Mouse (Mus musculus) liver, embryonic 13.5 days (tissue): Measurements from ENCODE around the gene Fam131c. TPM values are rescaled to one million over a fixed set of nuclear protein-coding genes. Genes with fewer than 3 reads are reported as not detected.
A peak's percentile ranks its signal among the peaks of the same experiment; 100 is the strongest.

Experiments used
- ATAC-seq: fragments of 200-750 bp; cut with Nextera tagmentation; 2 replicates; pipeline ENCODE4 v1.8.0; 2017; ENCODE audit warnings: low read depth, mild to moderate bottlenecking, moderate number of reproducible peaks, moderate library complexity
- DNase-seq: peaks from one replicate; pipeline ENCODE4 v3.0.0; 2022
- H3K27ac ChIP-seq: fragments of 300-500 bp; sonication (generic); 2 replicates; pipeline ENCODE4 v1.5.1; 2015; ENCODE audit warnings: moderate library complexity, mild to moderate bottlenecking, inconsistent platforms
- H3K27me3 ChIP-seq: fragments of 300-500 bp; sonication (generic); 2 replicates; pipeline ENCODE4 v1.6.1; 2015; ENCODE audit warnings: mild to moderate bottlenecking, inconsistent platforms
- H3K36me3 ChIP-seq: fragments of 300-500 bp; sonication (generic); 2 replicates; pipeline ENCODE4 v1.6.1; 2015; ENCODE audit warnings: mild to moderate bottlenecking, inconsistent platforms
- H3K4me1 ChIP-seq: fragments of 300-500 bp; sonication (generic); replicated peaks from 2 replicates; pipeline ENCODE4 v1.6.1; 2015; ENCODE audit warnings: inconsistent platforms
- H3K4me2 ChIP-seq: fragments of 300-500 bp; sonication (generic); 2 replicates; pipeline ENCODE4 v1.6.1; 2015; ENCODE audit warnings: inconsistent platforms, mild to moderate bottlenecking, moderate library complexity
- H3K4me3 ChIP-seq: fragments of 300-500 bp; sonication (generic); replicated peaks from 2 replicates; pipeline ENCODE4 v1.5.1; 2015; ENCODE audit warnings: mild to moderate bottlenecking, inconsistent platforms
- H3K9ac ChIP-seq: fragments of 300-500 bp; sonication (generic); 2 replicates; pipeline ENCODE4 v1.6.1; 2015; ENCODE audit warnings: mild to moderate bottlenecking, inconsistent platforms
- H3K9me3 ChIP-seq: fragments of 300-500 bp; sonication (generic); replicated peaks from 2 replicates; pipeline ENCODE4 v1.6.1; 2016; ENCODE audit warnings: inconsistent platforms
- WGBS: fragments of 180-500 bp; shearing (Covaris S2); methylation state at CpG from one replicate; pipeline ENCODE4 v1.1.7; 2015; ENCODE audit not compliant: insufficient replicate concordance; 5-methylcytosine and 5-hydroxymethylcytosine counted together
- polyA plus RNA-seq: library from polyadenylated mRNA; unstranded; fragments of >200 nt; fragmentation: Nextera tagmentation; extraction: Ambion mirVana; gene quantifications from 2 replicates; pipeline ENCODE4 v1.2.1, GENCODE M21; 2015

Gene Fam131c
- polyA plus RNA-seq: 0.09 TPM in 1 of 2 replicates, not detected in the other

- DNase-seq (no peak), ATAC-seq (no peak)
- no peaks in the 10 kb centered on the region for H3K9me3 ChIP-seq
- peaks cover 71% of the 10 kb centered on the region for H3K27me3 ChIP-seq
- peak within 1 kb of the TSS; percentile 70 for H3K4me2 ChIP-seq
- no peak within 1 kb of the TSS for H3K9ac ChIP-seq
- 2% methylated on average over 54 of the region's 71 CpGs for WGBS
- peaks cover 7% of the 10 kb centered on the region for H3K4me1 ChIP-seq
- peak within 1 kb of the TSS; percentile 49 for H3K4me3 ChIP-seq
- no peak within 1 kb of the TSS for H3K27ac ChIP-seq
- H3K36me3 ChIP-seq: no peaks in the 10 kb centered on the region
Measured at GRCm38 (mm10) chr4:141367997-141368791, at the start of gene Fam131c. Gene Fam131c, plus strand, starts transcription at chr4:141368220.

GRCm38 (mm10) chr4:141322526-141322925 is 45.5 kb upstream of the Fam131c start:
- WGBS: 40% methylated on average over 11 of the region's 11 CpGs
- Histone ChIP-seq H3K4me3 (no peak overlapping the region), H3K4me1 (peaks cover 7% of the 10 kb centered on the region; the same call in 1 of the 2 replicates), H3K9me3 (no peaks in the 10 kb centered on the region), H3K36me3 (peaks cover 40% of the 10 kb centered on the region), H3K4me2 (no peak overlapping the region), H3K27ac (no peak overlapping the region), H3K9ac (no peak overlapping the region), H3K27me3 (no peaks in the 10 kb centered on the region)
- DNase-seq (no peak), ATAC-seq (peak; percentile 18; the same call in 1 of the 2 replicates)

GRCm38 (mm10) chr4:141324771-141325191 is 43.2 kb upstream of the Fam131c start:
- H3K27me3 ChIP-seq: no peaks in the 10 kb centered on the region
- H3K4me1 ChIP-seq: peaks cover 7% of the 10 kb centered on the region; the same call in 1 of the 2 replicates
- ATAC-seq (no peak), DNase-seq (no peak)
- H3K9me3 ChIP-seq: no peaks in the 10 kb centered on the region
- WGBS: 67% methylated on average over 6 of the region's 6 CpGs
- peaks cover 34% of the 10 kb centered on the region for H3K36me3 ChIP-seq
- H3K4me2 ChIP-seq: no peak overlapping the region
- no peak overlapping the region for H3K9ac ChIP-seq
- H3K27ac ChIP-seq: no peak overlapping the region
- no peak overlapping the region for H3K4me3 ChIP-seq

GRCm38 (mm10) chr4:141325636-141326035 is 42.4 kb upstream of the Fam131c start:
- H3K4me3 ChIP-seq: no peak overlapping the region
- no peak overlapping the region for H3K4me2 ChIP-seq
- 18% methylated on average over 15 of the region's 15 CpGs for WGBS
- no peak overlapping the region for H3K27ac ChIP-seq
- peaks cover 34% of the 10 kb centered on the region for H3K36me3 ChIP-seq
- DNase-seq (no peak), ATAC-seq (no peak)
- H3K9ac ChIP-seq: no peak overlapping the region
- no peaks in the 10 kb centered on the region for H3K27me3 ChIP-seq
- H3K4me1 ChIP-seq: peaks cover 7% of the 10 kb centered on the region; the same call in 1 of the 2 replicates
- no peaks in the 10 kb centered on the region for H3K9me3 ChIP-seq

GRCm38 (mm10) chr4:141327075-141327474 is 40.9 kb upstream of the Fam131c start:
- peaks cover 7% of the 10 kb centered on the region; the same call in 1 of the 2 replicates for H3K4me1 ChIP-seq
- no peak overlapping the region for H3K4me2 ChIP-seq
- ATAC-seq (no peak), DNase-seq (no peak)
- no peaks in the 10 kb centered on the region for H3K9me3 ChIP-seq
- H3K27me3 ChIP-seq: no peaks in the 10 kb centered on the region
- no peak overlapping the region for H3K4me3 ChIP-seq
- no peak overlapping the region for H3K9ac ChIP-seq
- no peak overlapping the region for H3K27ac ChIP-seq
- H3K36me3 ChIP-seq: peaks cover 20% of the 10 kb centered on the region; the same call in 1 of the 2 replicates
- WGBS: 62% methylated on average over 4 of the region's 4 CpGs

GRCm38 (mm10) chr4:141328742-141329141 is 39.3 kb upstream of the Fam131c start:
- Histone ChIP-seq H3K4me1 (peaks cover 7% of the 10 kb centered on the region; the same call in 1 of the 2 replicates), H3K27ac (no peak overlapping the region), H3K4me3 (no peak overlapping the region), H3K9ac (no peak overlapping the region), H3K9me3 (no peaks in the 10 kb centered on the region), H3K36me3 (0 out of 2 replicates have a peak, but pooled peaks cover 5% of the 10 kb centered on the region), H3K27me3 (no peaks in the 10 kb centered on the region), H3K4me2 (no peak overlapping the region)
- DNase-seq (no peak), ATAC-seq (no peak)
- 55% methylated on average over 9 of the region's 9 CpGs for WGBS

GRCm38 (mm10) chr4:141329968-141330367 is 38.1 kb upstream of the Fam131c start:
- DNase-seq (no peak), ATAC-seq (no peak)
- no peak overlapping the region for H3K27ac ChIP-seq
- no peaks in the 10 kb centered on the region for H3K36me3 ChIP-seq
- no peaks in the 10 kb centered on the region for H3K9me3 ChIP-seq
- peaks cover 4% of the 10 kb centered on the region; the same call in 1 of the 2 replicates for H3K27me3 ChIP-seq
- H3K9ac ChIP-seq: no peak overlapping the region
- 57% methylated on average over 12 of the region's 12 CpGs for WGBS
- H3K4me1 ChIP-seq: peaks cover 7% of the 10 kb centered on the region; the same call in 1 of the 2 replicates
- no peak overlapping the region for H3K4me2 ChIP-seq
- H3K4me3 ChIP-seq: no peak overlapping the region

GRCm38 (mm10) chr4:141331446-141331845 is 36.6 kb upstream of the Fam131c start:
- no peaks in the 10 kb centered on the region for H3K4me1 ChIP-seq

GRCm38 (mm10) chr4:141332258-141332657 is 35.8 kb upstream of the Fam131c start:
- no peak overlapping the region for H3K27ac ChIP-seq
- no peak for ATAC-seq

More at GRCm38 (mm10) chr4:141331446-141331845, 36.6 kb upstream of the Fam131c start:
- Histone ChIP-seq H3K27me3 (peaks cover 4% of the 10 kb centered on the region; the same call in 1 of the 2 replicates), H3K27ac (no peak overlapping the region), H3K4me3 (no peak overlapping the region), H3K4me2 (no peak overlapping the region), H3K36me3 (no peaks in the 10 kb centered on the region), H3K9ac (no peak overlapping the region), H3K9me3 (no peaks in the 10 kb centered on the region)
- WGBS: 73% methylated on average over 2 of the region's 2 CpGs
- DNase-seq: no peak
- ATAC-seq: no peak

GRCm38 (mm10) chr4:141334695-141335094 is 33.3 kb upstream of the Fam131c start:
- H3K9ac ChIP-seq: no peak overlapping the region
- WGBS: 59% methylated on average over 5 of the region's 5 CpGs
- no peak for ATAC-seq
- no peaks in the 10 kb centered on the region for H3K36me3 ChIP-seq
- H3K4me3 ChIP-seq: no peak overlapping the region
- H3K9me3 ChIP-seq: no peaks in the 10 kb centered on the region
- peaks cover 19% of the 10 kb centered on the region for H3K27me3 ChIP-seq
- no peak overlapping the region for H3K27ac ChIP-seq
- no peak overlapping the region for H3K4me2 ChIP-seq
- DNase-seq: no peak
- H3K4me1 ChIP-seq: no peaks in the 10 kb centered on the region

More at GRCm38 (mm10) chr4:141332258-141332657, 35.8 kb upstream of the Fam131c start:
- no peak for DNase-seq
- 59% methylated on average over 7 of the region's 7 CpGs for WGBS
- Histone ChIP-seq H3K36me3 (no peaks in the 10 kb centered on the region), H3K9ac (no peak overlapping the region), H3K4me2 (no peak overlapping the region), H3K4me3 (no peak overlapping the region), H3K4me1 (no peaks in the 10 kb centered on the region), H3K9me3 (no peaks in the 10 kb centered on the region), H3K27me3 (peaks cover 4% of the 10 kb centered on the region; the same call in 1 of the 2 replicates)

- Histone ChIP-seq H3K36me3 (no peaks in the 10 kb centered on the region), H3K4me2 (no peak overlapping the region), H3K27me3 (peaks cover 25% of the 10 kb centered on the region), H3K4me3 (no peak overlapping the region), H3K9ac (no peak overlapping the region), H3K9me3 (no peaks in the 10 kb centered on the region), H3K27ac (no peak overlapping the region), H3K4me1 (no peaks in the 10 kb centered on the region)
- DNase-seq (no peak), ATAC-seq (no peak)
- 21% methylated on average over 3 of the region's 3 CpGs for WGBS
Measured at GRCm38 (mm10) chr4:141335263-141335796, 32.7 kb upstream of the Fam131c start.
